Mouse (Mus musculus) embryonic facial prominence, embryonic 12.5 days (tissue): ENCODE data around the gene Casp9. TPM values are rescaled to one million over a fixed set of nuclear protein-coding genes. Genes with fewer than 3 reads are reported as not detected.

Experiments
- ATAC-seq: fragments of 200-750 bp; cut with Nextera tagmentation; 2 replicates; pipeline ENCODE4 v1.8.0; 2017; ENCODE audit not compliant: insufficient number of reproducible peaks, insufficient read depth, low FRiP score, low TSS enrichment
- H3K27ac ChIP-seq: fragments of 300-500 bp; sonication (generic); 2 replicates; pipeline ENCODE4 v1.5.1; 2016; ENCODE audit warnings: mild to moderate bottlenecking
- H3K27me3 ChIP-seq: fragments of 300-500 bp; sonication (generic); 2 replicates; pipeline ENCODE4 v1.6.1; 2016; ENCODE audit warnings: mild to moderate bottlenecking, moderate library complexity
- H3K36me3 ChIP-seq: fragments of 300-500 bp; sonication (generic); 2 replicates; pipeline ENCODE4 v1.6.1; 2016; ENCODE audit warnings: mild to moderate bottlenecking
- H3K4me1 ChIP-seq: fragments of 300-500 bp; sonication (generic); 2 replicates; pipeline ENCODE4 v1.6.1; 2016
- H3K4me2 ChIP-seq: fragments of 300-500 bp; sonication (generic); replicated peaks from 2 replicates; pipeline ENCODE4 v1.6.1; 2016; ENCODE audit warnings: mild to moderate bottlenecking, moderate library complexity
- H3K4me3 ChIP-seq: fragments of 300-500 bp; sonication (generic); 2 replicates; pipeline ENCODE4 v1.5.1; 2016; ENCODE audit warnings: mild to moderate bottlenecking
- H3K9ac ChIP-seq: fragments of 300-500 bp; sonication (generic); 2 replicates; pipeline ENCODE4 v1.6.1; 2016; ENCODE audit warnings: mild to moderate bottlenecking, moderate library complexity
- H3K9me3 ChIP-seq: fragments of 300-500 bp; sonication (generic); 2 replicates; pipeline ENCODE4 v1.6.1; 2016; ENCODE audit warnings: mild to moderate bottlenecking, moderate library complexity
- WGBS: fragments of 180-500 bp; shearing (Covaris S2); methylation state at CpG from one replicate; pipeline ENCODE4 v1.1.7; 2016; 5-methylcytosine and 5-hydroxymethylcytosine counted together
- polyA plus RNA-seq: library from polyadenylated mRNA; unstranded; fragments of >200 nt; fragmentation: Nextera tagmentation; extraction: Ambion mirVana; gene quantifications from 2 replicates; pipeline ENCODE4 v1.2.1, GENCODE M21; 2016

Gene Casp9
- polyA plus RNA-seq, 1 experiment from 2014 or later, result 18.1 TPM

- H3K27ac ChIP-seq, result no peak overlapping the region
- H3K9ac ChIP-seq, result no peak overlapping the region
- H3K4me2 ChIP-seq, result no peak overlapping the region
- 91% methylated on average over 20 of the region's 20 CpGs for WGBS
- no peak for ATAC-seq
- no peaks in the 10 kb centered on the region for H3K27me3 ChIP-seq
- peaks cover 20% of the 10 kb centered on the region; the same call in 1 of the 2 replicates for H3K36me3 ChIP-seq
- no peaks in the 10 kb centered on the region for H3K4me1 ChIP-seq
- no peak overlapping the region for H3K4me3 ChIP-seq
- H3K9me3 ChIP-seq, result no peaks in the 10 kb centered on the region
Measured at GRCm38 (mm10) chr4:141858501-141858900, 65.1 kb downstream of the Casp9 start.

GRCm38 (mm10) chr4:141859351-141859750 lies 65.9 kb downstream of the Casp9 start:
- Histone ChIP-seq H3K27me3 (no peaks in the 10 kb centered on the region), H3K36me3 (peaks cover 20% of the 10 kb centered on the region; the same call in 1 of the 2 replicates), H3K4me1 (no peaks in the 10 kb centered on the region), H3K4me3 (no peak overlapping the region), H3K27ac (no peak overlapping the region), H3K9me3 (no peaks in the 10 kb centered on the region), H3K4me2 (no peak overlapping the region), H3K9ac (no peak overlapping the region)
- WGBS, result 89% methylated on average over 14 of the region's 14 CpGs
- ATAC-seq, result no peak

GRCm38 (mm10) chr4:141860246-141860841 lies 66.9 kb downstream of the Casp9 start:
- H3K36me3 ChIP-seq, result peaks cover 20% of the 10 kb centered on the region; the same call in 1 of the 2 replicates
- no peak overlapping the region for H3K9ac ChIP-seq
- 73% methylated on average over 19 of the region's 19 CpGs for WGBS
- H3K4me3 ChIP-seq, result no peak overlapping the region
- no peak overlapping the region for H3K4me2 ChIP-seq
- no peak overlapping the region for H3K27ac ChIP-seq
- no peaks in the 10 kb centered on the region for H3K9me3 ChIP-seq
- no peak for ATAC-seq
- H3K27me3 ChIP-seq, result no peaks in the 10 kb centered on the region
- no peaks in the 10 kb centered on the region for H3K4me1 ChIP-seq

- no peaks in the 10 kb centered on the region for H3K9me3 ChIP-seq
- 83% methylated on average over 17 of the region's 17 CpGs for WGBS
- no peak overlapping the region for H3K9ac ChIP-seq
- H3K27ac ChIP-seq, result no peak overlapping the region
- ATAC-seq, result no peak
- H3K36me3 ChIP-seq, result peaks cover 20% of the 10 kb centered on the region; the same call in 1 of the 2 replicates
- no peak overlapping the region for H3K4me3 ChIP-seq
- no peak overlapping the region for H3K4me2 ChIP-seq
- peaks cover under 1% of the 10 kb centered on the region; the same call in 1 of the 2 replicates for H3K4me1 ChIP-seq
- H3K27me3 ChIP-seq, result no peaks in the 10 kb centered on the region
Measured at GRCm38 (mm10) chr4:141861591-141862295, 68.3 kb downstream of the Casp9 start.

GRCm38 (mm10) chr4:141862867-141863266 lies 69.5 kb downstream of the Casp9 start:
- Histone ChIP-seq H3K4me3 (no peak overlapping the region), H3K4me2 (no peak overlapping the region), H3K36me3 (peaks cover 20% of the 10 kb centered on the region; the same call in 1 of the 2 replicates), H3K9ac (no peak overlapping the region), H3K9me3 (no peaks in the 10 kb centered on the region), H3K27me3 (no peaks in the 10 kb centered on the region), H3K4me1 (peaks cover 10% of the 10 kb centered on the region), H3K27ac (no peak overlapping the region)
- 85% methylated on average over 5 of the region's 5 CpGs for WGBS
- no peak for ATAC-seq

- no peak for ATAC-seq
- Histone ChIP-seq H3K27ac (no peak overlapping the region), H3K27me3 (no peaks in the 10 kb centered on the region), H3K4me1 (peaks cover 10% of the 10 kb centered on the region), H3K36me3 (peaks cover 20% of the 10 kb centered on the region; the same call in 1 of the 2 replicates), H3K9me3 (no peaks in the 10 kb centered on the region), H3K4me2 (no peak overlapping the region), H3K9ac (no peak overlapping the region), H3K4me3 (no peak overlapping the region)
- 83% methylated on average over 7 of the region's 7 CpGs for WGBS
Measured at GRCm38 (mm10) chr4:141863726-141864280, 70.4 kb downstream of the Casp9 start.

- Histone ChIP-seq H3K9ac (no peak overlapping the region), H3K4me3 (no peak overlapping the region), H3K9me3 (no peaks in the 10 kb centered on the region), H3K27me3 (no peaks in the 10 kb centered on the region), H3K36me3 (peaks cover 15% of the 10 kb centered on the region; the same call in 1 of the 2 replicates), H3K4me2 (no peak overlapping the region), H3K4me1 (peaks cover 10% of the 10 kb centered on the region), H3K27ac (no peak overlapping the region)
- ATAC-seq, result no peak
- 88% methylated on average over 8 of the region's 8 CpGs for WGBS
Measured at GRCm38 (mm10) chr4:141864506-141864905, 71.1 kb downstream of the Casp9 start.

- Histone ChIP-seq H3K27ac (no peak overlapping the region), H3K36me3 (peaks cover 11% of the 10 kb centered on the region; the same call in 1 of the 2 replicates), H3K9me3 (no peaks in the 10 kb centered on the region), H3K4me1 (peaks cover 10% of the 10 kb centered on the region), H3K27me3 (no peaks in the 10 kb centered on the region), H3K4me3 (no peak overlapping the region), H3K4me2 (no peak overlapping the region), H3K9ac (no peak overlapping the region)
- ATAC-seq, result no peak
- WGBS, result 95% methylated on average over 5 of the region's 5 CpGs
Measured at GRCm38 (mm10) chr4:141865006-141865405, 71.6 kb downstream of the Casp9 start.

Other genes with a start within 250 kb of the Casp9 start
- gene Fblim1, start 187.5 kb upstream of the Casp9 start, polyA plus RNA-seq, result 71.3 and 77.2 TPM in 2 replicates
- 0.54 and 0.56 TPM in 2 replicates for gene Tmem82, start 175.0 kb upstream of the Casp9 start, polyA plus RNA-seq
- gene Slc25a34, start 169.8 kb upstream of the Casp9 start, polyA plus RNA-seq, result not detected in 2 replicates
- 9.8 and 10.6 TPM in 2 replicates for gene Plekhm2, start 128.7 kb upstream of the Casp9 start, polyA plus RNA-seq
- gene Rsc1a1, start 108.0 kb upstream of the Casp9 start, polyA plus RNA-seq, result 1.5 TPM in 1 of 2 replicates, not detected in the other
- gene Ddi2, start 70.2 kb upstream of the Casp9 start, polyA plus RNA-seq, result 28.7 and 29.5 TPM in 2 replicates
- gene Agmat, start 46.9 kb upstream of the Casp9 start, polyA plus RNA-seq, result not detected in 2 replicates
- gene Dnajc16, start 2.7 kb upstream of the Casp9 start, polyA plus RNA-seq, result 4.1 and 4.7 TPM in 2 replicates
- not detected in 2 replicates for gene Cela2a, start 32.5 kb downstream of the Casp9 start, polyA plus RNA-seq
- not detected in 2 replicates for gene Ctrc, start 52.7 kb downstream of the Casp9 start, polyA plus RNA-seq
- 54.3 and 58.1 TPM in 2 replicates for gene Efhd2, start 81.3 kb downstream of the Casp9 start, polyA plus RNA-seq
- 1.9 and 2.2 TPM in 2 replicates for gene Fhad1, start 221.5 kb downstream of the Casp9 start, polyA plus RNA-seq